Mouse (Mus musculus) MEL (cell line): ENCODE data around the gene Atg2a. TPM values are rescaled to one million over a fixed set of nuclear protein-coding genes. Genes with fewer than 3 reads are reported as not detected.

Source experiments
- DNase-seq: peaks from one replicate; pipeline ENCODE4 v3.0.0; 2011; ENCODE audit warnings: low read depth, low spot score
- H3K27ac ChIP-seq: 2 replicates; pipeline ENCODE4 v1.5.1; 2012; ENCODE audit warnings: low read depth, mild to moderate bottlenecking, control low read depth, low read length, moderate library complexity; ENCODE audit not compliant: control insufficient read depth
- H3K27me3 ChIP-seq, 2 experiments: fragments of 150-350 bp in 1 of 2; sonication (generic) in 1 of 2; 2 replicates each; pipeline ENCODE4 v1.6.1; 2012; ENCODE audit warnings: low read length in 2 of 2, mild to moderate bottlenecking in 2 of 2, improper control_type of control experiment in 1 of 2, moderate library complexity in 1 of 2; ENCODE audit not compliant: insufficient read depth in 2 of 2, control insufficient read depth in 1 of 2
- H3K36me3 ChIP-seq, 2 experiments: 2 replicates each; pipeline ENCODE4 v1.6.1; 2012 to 2014; ENCODE audit warnings: low read length in 2 of 2, improper control_type of control experiment in 1 of 2, inconsistent platforms in 1 of 2, mild to moderate bottlenecking in 1 of 2; ENCODE audit not compliant: insufficient read depth in 2 of 2, control insufficient read depth in 1 of 2
- H3K4me1 ChIP-seq, 2 experiments: fragments of 150-350 bp in 1 of 2; sonication (generic) in 1 of 2; 2 replicates each; pipeline ENCODE4 v1.6.1; 2012; ENCODE audit warnings: low read length in 2 of 2, improper control_type of control experiment in 1 of 2, mild to moderate bottlenecking in 1 of 2; ENCODE audit not compliant: insufficient read depth in 2 of 2, control insufficient read depth in 1 of 2
- H3K4me3 ChIP-seq, 2 experiments: fragments of 150-350 bp in 1 of 2; sonication (generic) in 1 of 2; 2 replicates each; pipeline ENCODE4 v1.5.1; 2012; ENCODE audit warnings: low read depth in 2 of 2, low read length in 2 of 2, mild to moderate bottlenecking in 2 of 2, moderate library complexity in 2 of 2, control low read depth in 1 of 2, improper control_type of control experiment in 1 of 2; ENCODE audit not compliant: control insufficient read depth in 1 of 2, insufficient read depth in 1 of 2
- H3K79me2 ChIP-seq: 2 replicates; pipeline ENCODE4 v1.6.1; 2012; ENCODE audit warnings: mild to moderate bottlenecking, low read length, moderate library complexity; ENCODE audit not compliant: control insufficient read depth, poor library complexity, insufficient read depth
- H3K9ac ChIP-seq: 2 replicates; pipeline ENCODE4 v1.6.1; 2012; ENCODE audit warnings: low read depth, mild to moderate bottlenecking, control low read depth, low read length, moderate library complexity; ENCODE audit not compliant: control insufficient read depth, poor library complexity, severe bottlenecking
- H3K9me3 ChIP-seq: fragments of 150-350 bp; sonication (generic); replicated peaks from 2 replicates; pipeline ENCODE4 v1.6.1; 2012; ENCODE audit warnings: mild to moderate bottlenecking, low read length, improper control_type of control experiment, moderate library complexity; ENCODE audit not compliant: insufficient read depth
- BHLHE40 ChIP-seq: IDR thresholded peaks from 2 replicates; pipeline ENCODE4 v1.6.1; 2012; ENCODE audit warnings: low read depth, mild to moderate bottlenecking, inconsistent platforms, low read length, improper control_type of control experiment, borderline replicate concordance
- CTCF ChIP-seq, 3 experiments: IDR thresholded peaks in 2 of 3; conservative IDR thresholded peaks in 1 of 3; 2 replicates each; pipeline ENCODE4 v1.5.1; 2011 to 2012; ENCODE audit warnings: low read length in 3 of 3, low read depth in 2 of 3, mild to moderate bottlenecking in 2 of 3, improper control_type of control experiment in 1 of 3, inconsistent platforms in 1 of 3, mixed read lengths in 1 of 3, moderate library complexity in 1 of 3; ENCODE audit not compliant: control insufficient read depth in 1 of 3, insufficient read depth in 1 of 3, poor library complexity in 1 of 3, severe bottlenecking in 1 of 3
- GATA1 ChIP-seq: IDR thresholded peaks from 2 replicates; pipeline ENCODE4 v1.6.1; 2011; ENCODE audit warnings: low read depth, low read length, improper control_type of control experiment
- KAT2A ChIP-seq: conservative IDR thresholded peaks from 2 replicates; pipeline ENCODE4 v1.6.1; 2012; ENCODE audit warnings: low read depth, low read length, improper control_type of control experiment, inconsistent platforms
- MAX ChIP-seq: IDR thresholded peaks from 2 replicates; pipeline ENCODE4 v1.6.1; 2011; ENCODE audit warnings: low read length, improper control_type of control experiment
- MEF2A ChIP-seq: IDR thresholded peaks from 2 replicates; pipeline ENCODE4 v1.6.1; 2014; ENCODE audit warnings: low read depth, mild to moderate bottlenecking, inconsistent platforms, low read length, improper control_type of control experiment; ENCODE audit not compliant: poor library complexity, insufficient replicate concordance, severe bottlenecking; ENCODE audit errors: extremely low read depth
- MXI1 ChIP-seq: IDR thresholded peaks from 2 replicates; pipeline ENCODE4 v1.6.1; 2011; ENCODE audit warnings: mild to moderate bottlenecking, low read depth, low read length, improper control_type of control experiment
- MYC ChIP-seq: IDR thresholded peaks from 2 replicates; pipeline ENCODE4 v1.6.1; 2011; ENCODE audit warnings: low read depth, mild to moderate bottlenecking, low read length, improper control_type of control experiment, moderate library complexity
- NELFE ChIP-seq: IDR thresholded peaks from 2 replicates; pipeline ENCODE4 v1.6.1; 2011; ENCODE audit warnings: low read depth, low read length, improper control_type of control experiment
- NRF1 ChIP-seq: IDR thresholded peaks from 2 replicates; pipeline ENCODE4 v1.6.1; 2014; ENCODE audit warnings: low read depth, mild to moderate bottlenecking, inconsistent platforms, low read length, improper control_type of control experiment, moderate library complexity; ENCODE audit not compliant: poor library complexity, insufficient read depth, severe bottlenecking
- POLR2AphosphoS5 ChIP-seq: IDR thresholded peaks from 2 replicates; pipeline ENCODE4 v1.6.1; 2012; ENCODE audit warnings: low read depth, borderline replicate concordance, mild to moderate bottlenecking, inconsistent platforms, low read length, moderate library complexity, mixed read lengths
- RAD21 ChIP-seq: IDR thresholded peaks from 2 replicates; pipeline ENCODE4 v1.6.1; 2011; ENCODE audit warnings: mild to moderate bottlenecking, low read depth, low read length, improper control_type of control experiment
- RCOR1 ChIP-seq: IDR thresholded peaks from 2 replicates; pipeline ENCODE4 v1.6.1; 2012; ENCODE audit warnings: low read depth, mild to moderate bottlenecking, inconsistent platforms, low read length, improper control_type of control experiment
- SIN3A ChIP-seq: IDR thresholded peaks from 2 replicates; pipeline ENCODE4 v1.6.1; 2012; ENCODE audit warnings: low read length, improper control_type of control experiment, inconsistent platforms
- SMC3 ChIP-seq: IDR thresholded peaks from 2 replicates; pipeline ENCODE4 v1.6.1; 2011; ENCODE audit warnings: low read depth, low read length, improper control_type of control experiment
- TCF12 ChIP-seq: IDR thresholded peaks from 2 replicates; pipeline ENCODE4 v1.6.1; 2014; ENCODE audit warnings: low read depth, mild to moderate bottlenecking, inconsistent platforms, low read length, improper control_type of control experiment, moderate library complexity
- USF1 ChIP-seq: IDR thresholded peaks from 2 replicates; pipeline ENCODE4 v1.6.1; 2014; ENCODE audit warnings: low read depth, mild to moderate bottlenecking, inconsistent platforms, low read length, improper control_type of control experiment, moderate library complexity
- ZC3H11A ChIP-seq: IDR thresholded peaks from 2 replicates; pipeline ENCODE4 v1.6.1; 2012; ENCODE audit warnings: low read depth, mild to moderate bottlenecking, inconsistent platforms, low read length, improper control_type of control experiment
- ZNF384 ChIP-seq: IDR thresholded peaks from 2 replicates; pipeline ENCODE4 v1.6.1; 2012; ENCODE audit warnings: low read depth, mild to moderate bottlenecking, inconsistent platforms, low read length, improper control_type of control experiment
- polyA plus RNA-seq, 2 experiments: library from polyadenylated mRNA; stranded (reverse) in 1 of 2; unstranded in 1 of 2; fragments of >175 nt in 1 of 2; fragments of >200 nt in 1 of 2; gene quantifications; 2 replicates each; pipeline versions ENCODE4 v1.2.1 to v1.2.4; 2012; ENCODE audit warnings: low replicate concordance in 2 of 2, low read depth in 1 of 2; ENCODE audit not compliant: insufficient read length in 2 of 2, insufficient read depth in 1 of 2, missing spikeins in 1 of 2
- total RNA-seq: library from RNA; depleted of rRNA; stranded (reverse); fragments of 300-350 nt; gene quantifications from 2 replicates; pipeline ENCODE4 v1.2.3, GENCODE M21; 2012

The Atg2a gene
- total and polyA plus RNA-seq, 3 experiments = 7.9 to 21.7 TPM; not detected in 1

GRCm38 (mm10) chr19:6267306-6268169 is 26.1 kb downstream of the Atg2a start:
- no peak for TF ChIP-seq RCOR1
- no peak for TF ChIP-seq USF1
- TF ChIP-seq MAX = peak; percentile 61; the same call in 1 of the 2 replicates
- no peak for TF ChIP-seq TCF12
- peak; percentile 69; the same call in 1 of the 2 replicates for TF ChIP-seq MYC
- TF ChIP-seq KAT2A = no peak
- no peak for TF ChIP-seq NELFE
- TF ChIP-seq NRF1 = no peak
- TF ChIP-seq POLR2AphosphoS5 = no peak
- TF ChIP-seq MEF2A = no peak
- Histone ChIP-seq H3K9ac (peak overlapping the region; percentile 57), H3K36me3 (no peaks in the 10 kb centered on the region; a peak in 1 of 4 replicates), H3K27me3 (no peaks in the 10 kb centered on the region), H3K27ac (no peak overlapping the region), H3K79me2 (no peaks in the 10 kb centered on the region), H3K9me3 (no peaks in the 10 kb centered on the region), H3K4me1 (no peaks in the 10 kb centered on the region; a peak in 1 of 4 replicates), H3K4me3 (no peak overlapping the region)
- no peak for DNase-seq

- DNase-seq = peak; percentile 93
- no peaks in the 10 kb centered on the region; a peak in 1 of 4 replicates for H3K4me1 ChIP-seq
- H3K4me3 ChIP-seq = no peak overlapping the region
- no peaks in the 10 kb centered on the region for H3K9me3 ChIP-seq
- H3K36me3 ChIP-seq = no peaks in the 10 kb centered on the region; a peak in 1 of 4 replicates
- no peaks in the 10 kb centered on the region for H3K27me3 ChIP-seq
- no peak overlapping the region for H3K27ac ChIP-seq
- no peaks in the 10 kb centered on the region for H3K79me2 ChIP-seq
- H3K9ac ChIP-seq = peak overlapping the region; percentile 57
- TF ChIP-seq SMC3 = peak; percentile 98
- TF ChIP-seq CTCF (IDR thresholded peaks at IDR 0.05 in 2 of 3, conservative IDR thresholded peaks at IDR 0.05 in 1 of 3; ENCODE audit: control insufficient read depth in 1 of 3, insufficient read depth in 1 of 3, low read depth in 2 of 3, low read length in 3 of 3, poor library complexity in 1 of 3, severe bottlenecking in 1 of 3) = peak; percentile 89 to 93 (median 92)
- TF ChIP-seq GATA1 = no peak
- TF ChIP-seq TCF12 = no peak
- no peak for TF ChIP-seq ZNF384
- peak; percentile 80 for TF ChIP-seq ZC3H11A
- peak; percentile 74 for TF ChIP-seq RAD21
- peak; percentile 17; the same call in 1 of the 2 replicates for TF ChIP-seq MXI1
- TF ChIP-seq SIN3A = peak; percentile 32; the same call in 1 of the 2 replicates
- no peak for TF ChIP-seq BHLHE40
Measured at GRCm38 (mm10) chr19:6268170-6268528, 26.7 kb downstream of the Atg2a start.
